Mouse (Mus musculus) limb, embryonic 10.5 days (tissue): ENCODE data around the gene 4930503B20Rik. TPM values are rescaled to one million over a fixed set of nuclear protein-coding genes. Genes with fewer than 3 reads are reported as not detected.

Experiments
- DNase-seq: peaks from one replicate; pipeline ENCODE4 v3.0.0-alpha.2; 2017; ENCODE audit warnings: low spot score
- H3K27ac ChIP-seq: fragments of 300-500 bp; sonication (generic); 2 replicates; pipeline ENCODE4 v1.5.1; 2016; ENCODE audit warnings: mild to moderate bottlenecking
- H3K27me3 ChIP-seq: fragments of 300-500 bp; sonication (generic); 2 replicates; pipeline ENCODE4 v1.6.1; 2016; ENCODE audit warnings: low read depth, mild to moderate bottlenecking; ENCODE audit not compliant: poor library complexity, severe bottlenecking
- H3K36me3 ChIP-seq: fragments of 300-500 bp; sonication (generic); 2 replicates; pipeline ENCODE4 v1.6.1; 2016; ENCODE audit warnings: mild to moderate bottlenecking, moderate library complexity
- H3K4me1 ChIP-seq: fragments of 300-500 bp; sonication (generic); 2 replicates; pipeline ENCODE4 v1.6.1; 2016
- H3K4me3 ChIP-seq: fragments of 300-500 bp; sonication (generic); 2 replicates; pipeline ENCODE4 v1.5.1; 2016; ENCODE audit warnings: mild to moderate bottlenecking, moderate library complexity
- H3K9me3 ChIP-seq: fragments of 300-500 bp; sonication (generic); replicated peaks from 2 replicates; pipeline ENCODE4 v1.6.1; 2016; ENCODE audit warnings: mild to moderate bottlenecking
- WGBS: fragments of 180-500 bp; shearing (Covaris S2); methylation state at CpG from one replicate; pipeline ENCODE4 v1.1.7; 2016; 5-methylcytosine and 5-hydroxymethylcytosine counted together
- polyA plus RNA-seq: library from polyadenylated mRNA; unstranded; fragments of >200 nt; fragmentation: Nextera tagmentation; extraction: Ambion mirVana; gene quantifications from 2 replicates; pipeline ENCODE4 v1.2.1, GENCODE M21; 2016

4930503B20Rik gene
- polyA plus RNA-seq, 1 experiment from 2014 or later, result not detected

DNA sequence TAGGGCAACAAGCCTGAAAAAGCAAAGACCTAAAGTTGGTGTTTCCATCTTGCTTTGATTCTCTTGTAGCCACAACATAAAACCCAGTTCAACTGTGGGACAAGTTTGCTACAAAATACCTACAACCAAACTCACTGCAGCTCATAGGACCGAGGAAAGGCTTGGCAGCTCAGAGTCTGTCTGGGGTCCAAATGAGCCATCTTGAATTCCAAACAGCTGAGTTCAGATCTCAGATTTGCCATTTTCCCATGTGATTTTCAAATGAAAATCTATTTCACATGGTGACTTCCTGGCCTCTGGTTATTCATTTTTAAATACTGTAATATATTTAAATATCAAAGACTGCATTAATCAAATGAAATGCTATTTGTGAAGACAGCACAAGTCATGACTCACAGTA lies 24.0 kb upstream of the 4930503B20Rik start:
- 85% methylated on average over 1 of the region's 1 CpGs for WGBS
- H3K36me3 ChIP-seq, result no peaks in the 10 kb centered on the region
- H3K9me3 ChIP-seq, result no peaks in the 10 kb centered on the region
- no peak overlapping the region for H3K4me3 ChIP-seq
- no peak overlapping the region for H3K27ac ChIP-seq
- no peaks in the 10 kb centered on the region for H3K27me3 ChIP-seq
- H3K4me1 ChIP-seq, result no peaks in the 10 kb centered on the region
- no peak for DNase-seq

DNA sequence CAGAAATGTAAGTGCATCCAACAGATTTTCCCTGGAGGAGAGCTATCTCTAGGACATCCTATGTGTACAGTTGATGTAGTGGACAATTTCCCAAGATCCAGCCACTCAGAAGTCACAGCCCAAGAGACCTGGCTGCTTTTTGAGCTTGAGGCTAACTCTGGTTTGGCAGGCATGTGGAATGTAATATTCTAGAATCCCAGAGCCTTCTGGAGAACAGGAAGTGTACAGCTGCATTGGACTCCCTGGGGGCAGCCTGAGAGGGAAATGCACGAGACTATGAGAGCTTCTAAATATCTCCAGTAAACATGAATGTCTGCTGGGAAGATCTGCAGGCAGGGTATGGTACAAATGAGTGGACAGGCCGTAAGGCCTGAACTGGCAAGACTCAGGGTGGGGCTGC lies 20.0 kb upstream of the 4930503B20Rik start:
- no peaks in the 10 kb centered on the region for H3K27me3 ChIP-seq
- H3K36me3 ChIP-seq, result no peaks in the 10 kb centered on the region
- H3K27ac ChIP-seq, result no peak overlapping the region
- H3K4me3 ChIP-seq, result no peak overlapping the region
- no peak for DNase-seq
- no peaks in the 10 kb centered on the region for H3K4me1 ChIP-seq
- no peaks in the 10 kb centered on the region for H3K9me3 ChIP-seq
- WGBS, result 71% methylated on average over 2 of the region's 2 CpGs

DNA sequence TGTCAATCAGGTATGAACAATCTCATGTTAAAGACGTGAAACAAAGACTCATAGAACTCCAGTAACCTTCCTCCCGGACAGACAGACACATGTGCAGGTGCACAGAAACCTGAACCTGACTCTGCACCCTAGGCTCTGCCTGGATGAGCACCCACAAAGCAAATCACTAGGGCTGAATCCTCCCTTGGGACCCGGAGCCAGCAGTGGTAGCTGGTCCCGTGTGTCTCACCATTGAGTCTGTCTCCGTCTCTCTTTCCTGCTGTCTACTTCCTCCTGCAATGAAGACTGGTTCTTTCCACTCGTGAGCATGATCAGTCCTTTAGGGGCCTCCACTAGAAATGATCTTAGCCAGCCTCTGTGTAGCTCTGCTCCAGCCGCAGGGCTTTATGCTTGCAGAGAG lies 10.8 kb upstream of the 4930503B20Rik start:
- Histone ChIP-seq H3K27me3 (no peaks in the 10 kb centered on the region), H3K36me3 (no peaks in the 10 kb centered on the region)

DNA sequence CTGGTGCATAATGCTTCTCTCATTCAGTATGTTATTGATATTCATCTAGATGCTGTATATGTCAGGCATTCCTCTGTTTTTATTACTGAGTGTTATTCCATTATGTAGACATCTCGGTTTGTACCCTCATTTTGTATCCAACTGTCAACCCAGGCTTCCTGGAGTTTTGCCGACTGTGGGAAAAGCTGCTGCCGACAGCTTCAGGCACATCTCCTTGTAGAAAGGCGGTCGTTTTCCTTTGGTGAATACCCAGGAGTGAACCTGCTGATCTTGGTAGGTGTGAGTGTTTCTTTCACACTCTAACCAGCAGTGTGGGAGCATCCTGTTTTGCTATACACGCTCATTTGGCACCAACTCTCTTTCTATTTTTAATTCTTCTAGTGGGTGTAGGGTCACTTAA lies 9.9 kb upstream of the 4930503B20Rik start:
- DNase-seq, result no peak
- Histone ChIP-seq H3K4me3 (no peak overlapping the region), H3K36me3 (no peaks in the 10 kb centered on the region), H3K4me1 (no peaks in the 10 kb centered on the region), H3K9me3 (no peaks in the 10 kb centered on the region), H3K27ac (no peak overlapping the region), H3K27me3 (no peaks in the 10 kb centered on the region)
- 85% methylated on average over 6 of the region's 6 CpGs for WGBS

More for the DNA sequence above, 10.8 kb upstream of the 4930503B20Rik start:
- H3K4me1 ChIP-seq, result no peaks in the 10 kb centered on the region
- no peak overlapping the region for H3K4me3 ChIP-seq
- H3K9me3 ChIP-seq, result no peaks in the 10 kb centered on the region
- DNase-seq, result no peak
- WGBS, result 93% methylated on average over 7 of the region's 7 CpGs
- no peak overlapping the region for H3K27ac ChIP-seq

DNA sequence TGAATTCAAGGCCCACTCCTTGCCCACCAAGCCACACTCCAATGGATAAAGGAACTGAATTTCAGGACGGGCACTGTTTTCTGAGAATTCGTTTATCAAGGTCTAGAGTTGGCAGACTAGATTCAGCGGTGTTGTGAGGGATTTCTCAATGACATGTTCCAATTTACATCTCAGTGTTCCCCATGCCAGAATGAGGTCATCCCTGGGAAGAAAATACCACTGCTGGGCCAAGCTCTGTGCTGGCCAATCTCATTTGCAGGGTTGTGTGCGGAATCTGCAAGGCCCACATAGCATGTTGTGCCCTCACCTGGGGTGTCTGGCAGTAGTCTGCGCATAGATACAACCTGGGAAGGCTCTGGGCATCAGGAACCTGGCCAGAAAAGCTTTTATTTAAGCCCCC lies 8.2 kb upstream of the 4930503B20Rik start:
- Histone ChIP-seq H3K4me3 (no peak overlapping the region), H3K27me3 (no peaks in the 10 kb centered on the region), H3K9me3 (no peaks in the 10 kb centered on the region), H3K27ac (no peak overlapping the region), H3K36me3 (no peaks in the 10 kb centered on the region), H3K4me1 (no peaks in the 10 kb centered on the region)
- WGBS, result 93% methylated on average over 5 of the region's 5 CpGs
- no peak for DNase-seq

DNA sequence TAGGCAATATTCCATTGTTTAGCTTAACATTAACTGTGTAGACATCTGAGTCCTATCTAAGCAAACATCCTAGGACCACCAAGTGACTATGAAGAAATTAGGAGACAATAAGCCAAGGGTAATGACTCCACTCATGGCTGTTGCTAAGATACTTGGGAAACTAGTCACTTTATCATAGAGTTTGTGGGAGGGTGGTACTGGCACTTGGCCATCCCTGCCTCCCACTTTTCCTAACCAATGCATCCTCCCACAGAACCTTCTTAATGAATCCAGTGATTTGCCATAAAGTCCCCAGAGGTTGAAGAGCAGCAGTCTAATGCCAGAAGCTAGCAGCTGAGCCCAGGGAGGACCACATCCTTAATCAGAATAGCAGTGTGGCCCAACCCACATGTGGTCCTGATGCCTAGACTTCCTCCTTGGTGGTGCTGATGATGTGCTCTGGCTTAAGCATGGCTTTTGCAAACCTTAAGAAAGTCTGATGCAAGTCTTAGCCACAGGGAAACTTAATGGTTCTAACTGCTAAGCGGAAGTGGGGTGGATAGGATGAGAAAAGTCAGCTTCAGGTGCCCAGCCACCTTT lies 7.0 kb upstream of the 4930503B20Rik start:
- no peaks in the 10 kb centered on the region for H3K36me3 ChIP-seq
- no peak overlapping the region for H3K27ac ChIP-seq
- DNase-seq, result no peak
- no peak overlapping the region for H3K4me3 ChIP-seq
- H3K4me1 ChIP-seq, result no peaks in the 10 kb centered on the region
- WGBS, result 88% methylated on average over 1 of the region's 1 CpGs
- H3K27me3 ChIP-seq, result no peaks in the 10 kb centered on the region
- H3K9me3 ChIP-seq, result no peaks in the 10 kb centered on the region

DNA sequence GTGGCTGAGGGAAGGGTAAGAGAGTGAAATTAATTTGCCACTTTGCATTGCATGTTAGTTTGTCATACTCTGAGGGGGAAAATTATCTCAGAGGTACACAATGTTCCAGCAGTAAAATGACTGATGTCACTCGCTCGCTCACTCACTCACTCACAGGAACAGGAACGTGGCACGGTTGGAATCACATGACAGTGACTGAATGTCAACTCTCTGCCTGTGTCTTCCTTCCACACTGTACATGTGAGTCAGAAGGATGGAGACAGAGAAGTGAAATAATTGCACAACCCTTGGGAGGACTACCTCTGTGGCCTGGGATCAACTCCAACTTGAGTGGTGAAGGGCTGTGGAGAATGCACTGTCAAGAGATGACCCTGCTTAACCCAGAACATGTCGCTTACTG lies 6.3 kb upstream of the 4930503B20Rik start:
- Histone ChIP-seq H3K27ac (no peak overlapping the region), H3K36me3 (no peaks in the 10 kb centered on the region), H3K4me3 (no peak overlapping the region), H3K4me1 (no peaks in the 10 kb centered on the region), H3K9me3 (no peaks in the 10 kb centered on the region), H3K27me3 (no peaks in the 10 kb centered on the region)
- WGBS, result 90% methylated on average over 5 of the region's 5 CpGs
- DNase-seq, result no peak

DNA sequence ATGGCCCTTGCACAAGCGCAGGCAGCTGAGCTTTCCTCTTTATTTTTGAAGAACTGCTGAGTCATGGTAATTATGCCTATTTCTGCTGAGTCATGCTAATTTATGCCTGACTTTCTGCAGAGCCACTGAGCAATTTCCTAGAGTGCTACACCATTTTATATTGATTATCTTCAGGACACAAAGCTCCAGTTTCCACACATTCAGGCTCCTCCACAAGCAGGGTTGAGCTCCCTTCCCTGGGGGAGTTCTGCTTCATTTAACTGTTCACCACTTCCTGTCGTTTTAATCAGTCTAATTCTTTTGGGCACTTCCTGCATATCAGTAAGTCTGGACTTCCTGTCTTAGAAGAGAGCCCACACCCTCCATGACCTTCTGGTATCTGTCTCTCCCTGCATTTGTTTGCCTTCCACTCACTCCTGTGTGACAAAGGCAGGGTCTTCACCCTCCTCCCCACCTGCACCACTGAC lies 4.0 kb upstream of the 4930503B20Rik start:
- Histone ChIP-seq H3K36me3 (no peaks in the 10 kb centered on the region), H3K9me3 (no peaks in the 10 kb centered on the region), H3K27ac (no peak overlapping the region), H3K4me1 (no peaks in the 10 kb centered on the region), H3K27me3 (no peaks in the 10 kb centered on the region), H3K4me3 (no peak overlapping the region)
- DNase-seq, result no peak
- 73% methylated on average over 2 of the region's 2 CpGs for WGBS

DNA sequence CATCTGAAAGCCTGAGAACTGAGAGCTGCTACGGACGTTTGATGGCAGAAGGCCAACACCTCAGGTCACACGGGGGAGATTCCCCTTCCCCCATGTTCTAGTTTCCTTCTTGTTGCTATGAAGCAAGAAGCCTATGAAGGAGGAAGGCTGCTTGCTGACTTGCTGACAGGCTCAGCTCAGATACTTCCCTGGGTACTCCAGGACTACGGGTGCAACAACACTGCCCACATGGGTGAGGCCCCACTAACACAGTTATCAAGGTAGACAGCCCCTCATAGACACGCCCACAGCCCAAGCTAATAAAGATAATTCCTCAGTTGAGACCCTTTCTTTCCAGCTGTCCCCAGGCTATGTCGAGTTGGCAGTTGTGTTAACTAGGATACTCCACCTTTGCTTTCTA lies 2.6 kb upstream of the 4930503B20Rik start:
- H3K27ac ChIP-seq, result no peak overlapping the region
- no peak overlapping the region for H3K4me3 ChIP-seq
- no peaks in the 10 kb centered on the region for H3K4me1 ChIP-seq
- no peaks in the 10 kb centered on the region for H3K36me3 ChIP-seq
- no peaks in the 10 kb centered on the region for H3K27me3 ChIP-seq
- no peak for DNase-seq
- 85% methylated on average over 6 of the region's 6 CpGs for WGBS
- H3K9me3 ChIP-seq, result no peaks in the 10 kb centered on the region

DNA sequence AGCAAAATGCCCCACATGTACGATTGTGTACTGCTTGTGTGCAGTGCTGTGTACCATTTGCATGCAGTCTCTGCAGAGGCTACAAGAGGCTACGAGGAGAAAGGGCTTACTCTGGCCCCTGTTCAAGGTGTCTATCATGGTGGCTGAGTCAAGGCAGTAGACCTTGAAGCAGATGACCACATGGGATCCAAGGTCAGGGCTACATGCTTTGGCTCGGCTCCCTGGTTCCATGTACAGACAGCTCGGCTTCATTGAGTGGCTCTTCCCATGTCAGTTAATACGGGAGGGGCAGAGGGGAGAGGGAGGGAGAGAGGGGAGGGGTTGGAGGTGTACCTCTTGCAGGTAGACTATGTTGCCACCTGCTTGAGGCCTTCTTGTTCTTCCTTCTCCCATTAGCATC lies 1.3 kb upstream of the 4930503B20Rik start:
- no peak for DNase-seq
- H3K36me3 ChIP-seq, result no peaks in the 10 kb centered on the region
- no peaks in the 10 kb centered on the region for H3K9me3 ChIP-seq
- H3K27me3 ChIP-seq, result no peaks in the 10 kb centered on the region
- H3K27ac ChIP-seq, result no peak overlapping the region
- WGBS, result 88% methylated on average over 5 of the region's 5 CpGs
- no peaks in the 10 kb centered on the region for H3K4me1 ChIP-seq
- H3K4me3 ChIP-seq, result no peak overlapping the region

DNA sequence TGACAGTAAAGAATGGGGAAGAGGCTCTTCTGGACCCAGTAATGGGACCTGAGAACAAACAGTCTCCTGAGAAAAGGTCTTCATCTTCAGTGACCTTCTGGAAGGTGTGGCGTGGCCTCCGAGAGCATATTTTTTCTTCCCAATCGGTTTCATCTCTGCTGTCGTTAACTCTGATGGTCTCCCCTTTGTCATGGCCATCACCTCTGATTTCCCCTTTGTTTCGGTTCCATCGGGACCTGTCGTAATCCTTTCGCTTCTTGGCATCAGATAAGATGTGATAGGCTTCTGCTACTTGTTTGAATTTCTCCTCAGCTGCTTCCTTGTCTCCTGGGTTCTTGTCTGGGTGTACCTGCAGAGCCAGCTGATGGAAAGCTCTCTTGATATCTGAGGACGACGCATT lies 401 bp downstream of the 4930503B20Rik start:
- 92% methylated on average over 10 of the region's 10 CpGs for WGBS
- Histone ChIP-seq H3K9me3 (no peaks in the 10 kb centered on the region), H3K27ac (no peak overlapping the region), H3K4me3 (no peak overlapping the region), H3K27me3 (no peaks in the 10 kb centered on the region), H3K4me1 (no peaks in the 10 kb centered on the region), H3K36me3 (no peaks in the 10 kb centered on the region)
- DNase-seq, result no peak

DNA sequence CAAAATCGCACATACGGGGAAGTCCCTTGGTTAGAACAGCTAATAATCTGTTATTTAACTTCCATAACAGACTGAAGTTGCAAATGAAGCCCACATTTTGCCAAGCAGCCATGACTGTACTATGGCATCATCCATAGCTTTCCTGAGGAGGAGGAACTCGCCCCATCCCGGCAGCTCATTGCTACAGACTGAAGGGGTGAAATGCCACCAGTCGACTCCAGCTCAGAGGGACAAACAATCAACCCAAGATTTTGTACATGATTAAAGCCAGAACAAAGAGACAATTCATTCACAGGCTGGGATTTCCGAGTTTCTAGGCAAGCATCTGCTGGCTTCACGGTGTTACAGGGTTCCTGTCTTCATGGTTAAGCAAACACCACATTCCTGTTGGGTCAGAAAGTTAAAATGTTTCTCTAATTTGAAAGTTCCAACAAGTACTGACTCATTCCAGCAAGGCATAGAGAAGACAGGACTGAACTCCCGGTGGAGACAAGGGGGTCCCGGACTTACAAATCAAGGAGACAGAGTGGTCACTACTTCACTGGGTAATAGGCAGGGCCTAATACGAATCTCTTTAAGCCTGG lies 1.7 kb downstream of the 4930503B20Rik start:
- Histone ChIP-seq H3K27ac (no peak overlapping the region), H3K4me3 (no peak overlapping the region), H3K9me3 (no peaks in the 10 kb centered on the region), H3K36me3 (no peaks in the 10 kb centered on the region), H3K4me1 (no peaks in the 10 kb centered on the region), H3K27me3 (no peaks in the 10 kb centered on the region)
- whole genome bisulfite sequencing, result 91% methylated on average over 10 of the region's 10 CpGs
- DNase-seq, result no peak

DNA sequence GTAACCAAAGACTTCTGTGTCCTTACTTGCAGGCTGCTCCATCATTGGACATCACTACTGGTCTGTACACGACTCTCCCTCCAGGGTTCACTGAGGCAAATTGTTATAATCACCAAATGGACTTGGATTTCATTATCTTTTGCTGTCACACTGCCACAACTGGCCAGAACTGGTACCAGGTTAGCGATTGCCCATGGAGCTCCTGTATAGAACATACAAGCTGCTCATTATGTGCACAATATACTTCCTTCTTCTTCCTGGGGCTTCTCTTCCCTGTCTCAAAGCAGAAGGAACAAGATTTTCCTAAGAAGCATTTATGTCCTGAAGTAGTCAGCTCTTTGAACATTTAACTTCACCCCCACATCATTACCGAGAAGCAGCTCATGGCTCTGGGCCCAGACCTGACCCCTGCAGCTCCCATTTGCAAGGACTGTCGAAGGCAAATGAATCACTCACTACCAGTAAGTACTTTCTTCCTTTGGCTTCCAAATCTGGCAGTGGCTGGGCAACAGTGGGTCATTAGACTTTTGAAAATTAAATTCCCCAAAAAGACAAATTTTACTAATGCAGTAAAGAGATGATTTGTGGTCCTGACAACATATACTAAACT lies 9.2 kb downstream of the 4930503B20Rik start:
- H3K36me3 ChIP-seq, result no peaks in the 10 kb centered on the region
- H3K4me1 ChIP-seq, result peaks cover 7% of the 10 kb centered on the region; the same call in 1 of the 2 replicates
- 50% methylated on average over 4 of the region's 4 CpGs for WGBS
- DNase-seq, result no peak
- no peaks in the 10 kb centered on the region for H3K9me3 ChIP-seq
- H3K27me3 ChIP-seq, result no peaks in the 10 kb centered on the region
- H3K4me3 ChIP-seq, result no peak overlapping the region
- no peak overlapping the region for H3K27ac ChIP-seq
